Mouse (Mus musculus): ENCODE results near the gene Lax1. TPM values are rescaled to one million over a fixed set of nuclear protein-coding genes. Genes with fewer than 3 reads are reported as not detected.
"Not testable (repeated sequence)": the region's sequence is repeated elsewhere in the genome, so short reads cannot be mapped to it uniquely, and the experiment has no call there.

Lax1 gene
- polyA plus RNA-seq, 1 experiment from 2014 or later = not detected

- Histone ChIP-seq H3K4me1 (0 out of 2 replicates have a peak, but pooled peaks cover 8% of the 10 kb centered on the region), H3K9me3 (no peaks in the 10 kb centered on the region), H3K27me3 (no peaks in the 10 kb centered on the region), H3K36me3 (no peaks in the 10 kb centered on the region), H3K9ac (replicated peaks) (no peak overlapping the region), H3K4me3 (no peak overlapping the region), H3K27ac (replicated peaks) (no peak overlapping the region), H3K4me2 (replicated peaks) (no peak overlapping the region)
- WGBS = 41% methylated on average over 6 of the region's 6 CpGs
- ATAC-seq (replicated peaks) = no peak
Observed at GRCm38 (mm10) chr1:133711376-133711775, 21.5 kb upstream of the Lax1 start.

- H3K9ac ChIP-seq (replicated peaks) = no peak overlapping the region
- ATAC-seq (replicated peaks) = no peak
- no peak overlapping the region for H3K4me2 ChIP-seq (replicated peaks)
- H3K27ac ChIP-seq (replicated peaks) = no peak overlapping the region
- WGBS = 35% methylated on average over 6 of the region's 6 CpGs
- H3K36me3 ChIP-seq = no peaks in the 10 kb centered on the region
- no peaks in the 10 kb centered on the region for H3K9me3 ChIP-seq
- no peaks in the 10 kb centered on the region for H3K27me3 ChIP-seq
- H3K4me3 ChIP-seq = no peak overlapping the region
- H3K4me1 ChIP-seq = 0 out of 2 replicates have a peak, but pooled peaks cover 8% of the 10 kb centered on the region
Observed at GRCm38 (mm10) chr1:133710895-133711294, 21.0 kb upstream of the Lax1 start.

DNA sequence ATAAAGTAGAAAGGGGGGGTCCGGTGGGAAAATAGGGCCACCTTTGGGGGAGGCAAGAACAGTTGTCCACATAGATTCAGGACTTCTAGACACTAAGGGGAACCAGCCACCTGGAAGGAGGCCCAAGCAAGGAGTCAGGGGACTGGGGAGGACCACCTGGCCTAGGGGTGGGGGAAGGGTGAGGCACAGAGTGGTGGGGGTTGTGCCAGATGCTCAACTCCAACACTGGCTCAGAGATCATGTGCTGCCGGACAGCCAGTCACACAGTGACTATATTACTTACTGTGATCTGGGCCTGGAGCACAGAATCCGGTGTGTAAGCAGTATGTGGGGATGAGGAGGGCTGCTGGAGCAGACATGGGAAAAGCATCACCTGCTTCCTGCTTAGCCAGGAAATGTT, 19.4 kb upstream of the Lax1 start:
- Histone ChIP-seq H3K36me3 (no peaks in the 10 kb centered on the region), H3K4me1 (0 out of 2 replicates have a peak, but pooled peaks cover 8% of the 10 kb centered on the region), H3K4me3 (no peak overlapping the region), H3K9me3 (no peaks in the 10 kb centered on the region), H3K4me2 (replicated peaks) (no peak overlapping the region), H3K27me3 (no peaks in the 10 kb centered on the region), H3K9ac (replicated peaks) (no peak overlapping the region), H3K27ac (replicated peaks) (no peak overlapping the region)
- no peak for ATAC-seq (replicated peaks)
- 88% methylated on average over 3 of the region's 3 CpGs for WGBS

DNA sequence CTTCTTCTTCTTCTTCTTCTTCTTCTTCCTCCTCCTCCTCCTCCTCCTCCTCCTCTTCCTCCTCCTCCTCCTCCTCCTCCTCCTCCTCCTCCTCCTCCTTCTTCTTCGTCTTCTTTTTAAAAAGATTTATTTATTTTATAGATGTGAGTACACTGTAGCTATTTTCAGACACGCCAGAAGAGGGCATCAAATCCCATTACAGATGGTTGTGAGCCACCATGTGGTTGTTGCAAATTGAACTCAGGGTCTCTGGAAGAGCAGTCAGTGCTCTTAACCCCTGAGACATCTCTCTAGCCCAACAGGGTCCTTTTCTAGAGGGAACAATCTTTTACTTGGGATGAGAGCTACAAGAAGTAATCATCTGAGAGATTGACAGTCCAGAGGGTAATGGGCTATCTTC, 11.9 kb upstream of the Lax1 start:
- not testable (repeated sequence) for H3K27ac ChIP-seq (replicated peaks); H3K4me3 ChIP-seq; H3K4me1 ChIP-seq; H3K9ac ChIP-seq (replicated peaks); H3K9me3 ChIP-seq; ATAC-seq (replicated peaks); H3K36me3 ChIP-seq; H3K4me2 ChIP-seq (replicated peaks); H3K27me3 ChIP-seq
- whole genome bisulfite sequencing = 22% methylated on average over 1 of the region's 2 CpGs

DNA sequence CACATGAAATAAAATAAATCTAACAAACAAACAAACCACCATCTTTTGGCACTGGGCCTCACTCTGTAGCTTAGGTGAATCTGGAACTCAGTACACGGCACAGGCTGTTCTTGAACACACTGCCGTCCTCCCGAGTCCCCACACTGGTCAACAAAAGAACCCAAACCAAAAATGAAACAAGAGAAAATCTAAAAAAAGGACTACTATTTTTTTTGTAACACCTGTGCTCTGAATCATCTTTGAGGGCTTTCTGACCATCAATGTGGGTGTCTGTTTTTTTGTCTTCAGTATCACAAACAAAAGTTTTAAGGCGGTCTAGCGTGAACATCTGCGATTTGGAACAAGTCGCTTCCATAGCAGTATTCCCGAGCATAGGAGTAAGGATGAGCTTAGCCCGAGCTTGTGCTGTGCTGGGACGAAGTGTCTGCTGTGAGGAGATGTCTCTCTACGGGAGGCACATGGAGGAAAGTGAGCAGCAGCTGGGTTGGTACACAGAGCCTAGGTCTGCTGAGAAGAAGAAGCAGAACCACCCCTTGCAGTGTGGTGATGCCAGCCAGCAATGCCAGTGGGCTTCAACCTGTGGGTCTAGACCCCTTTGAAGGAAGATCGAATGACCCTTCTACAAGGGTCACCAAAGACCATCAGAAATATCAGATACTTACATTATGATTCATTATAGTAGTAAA, 8.2 kb upstream of the Lax1 start:
- H3K4me3 ChIP-seq = no peak overlapping the region
- H3K4me2 ChIP-seq (replicated peaks) = no peak overlapping the region
- H3K4me1 ChIP-seq = peaks cover 9% of the 10 kb centered on the region
- no peaks in the 10 kb centered on the region for H3K36me3 ChIP-seq
- 89% methylated on average over 12 of the region's 12 CpGs for WGBS
- H3K27ac ChIP-seq (replicated peaks) = no peak overlapping the region
- no peak for ATAC-seq (replicated peaks)
- no peak overlapping the region for H3K9ac ChIP-seq (replicated peaks)
- H3K9me3 ChIP-seq = no peaks in the 10 kb centered on the region
- no peaks in the 10 kb centered on the region for H3K27me3 ChIP-seq

GRCm38 (mm10) chr1:133695901-133696300, 6.0 kb upstream of the Lax1 start:
- H3K27me3 ChIP-seq = no peaks in the 10 kb centered on the region
- H3K4me3 ChIP-seq = no peak overlapping the region
- ATAC-seq (replicated peaks) = no peak
- H3K9ac ChIP-seq (replicated peaks) = no peak overlapping the region
- no peak overlapping the region for H3K4me2 ChIP-seq (replicated peaks)
- H3K27ac ChIP-seq (replicated peaks) = peak overlapping the region; percentile 48; the same call in 1 of the 2 replicates
- H3K9me3 ChIP-seq = no peaks in the 10 kb centered on the region
- peaks cover 9% of the 10 kb centered on the region for H3K4me1 ChIP-seq
- H3K36me3 ChIP-seq = no peaks in the 10 kb centered on the region
- WGBS = 11% methylated on average over 7 of the region's 7 CpGs

DNA sequence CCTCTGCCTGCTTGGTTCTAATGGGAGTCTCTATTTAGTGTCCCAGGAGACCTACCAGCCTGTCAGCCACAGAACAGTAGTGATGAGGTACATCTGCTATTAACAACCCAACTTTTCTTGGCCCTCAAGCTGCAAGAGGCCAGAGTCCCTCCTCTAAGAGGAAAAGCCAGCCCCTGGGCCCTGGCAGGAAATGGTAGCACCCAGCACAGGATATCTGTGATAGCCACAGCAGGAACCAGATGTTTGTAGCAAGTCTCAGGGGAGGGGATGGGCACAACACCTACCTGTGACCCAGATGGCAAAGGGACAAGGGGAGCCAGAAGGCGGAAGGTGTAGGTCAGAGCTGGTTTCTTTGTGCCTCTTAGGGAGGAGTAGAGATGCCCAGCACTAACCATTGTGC, 5.0 kb upstream of the Lax1 start:
- WGBS = 91% methylated on average over 1 of the region's 1 CpGs
- H3K27me3 ChIP-seq = no peaks in the 10 kb centered on the region
- no peaks in the 10 kb centered on the region for H3K9me3 ChIP-seq
- ATAC-seq (replicated peaks) = no peak
- H3K4me2 ChIP-seq (replicated peaks) = no peak overlapping the region
- no peaks in the 10 kb centered on the region for H3K36me3 ChIP-seq
- H3K4me1 ChIP-seq = peaks cover 9% of the 10 kb centered on the region
- no peak overlapping the region for H3K4me3 ChIP-seq
- no peak overlapping the region for H3K27ac ChIP-seq (replicated peaks)
- H3K9ac ChIP-seq (replicated peaks) = no peak overlapping the region

GRCm38 (mm10) chr1:133694301-133694700, 4.4 kb upstream of the Lax1 start:
- H3K4me3 ChIP-seq = no peak overlapping the region
- no peak for ATAC-seq (replicated peaks)
- H3K36me3 ChIP-seq = no peaks in the 10 kb centered on the region
- H3K4me1 ChIP-seq = peaks cover 9% of the 10 kb centered on the region
- no peaks in the 10 kb centered on the region for H3K27me3 ChIP-seq
- no peak overlapping the region for H3K9ac ChIP-seq (replicated peaks)
- H3K27ac ChIP-seq (replicated peaks) = no peak overlapping the region
- no peak overlapping the region for H3K4me2 ChIP-seq (replicated peaks)
- H3K9me3 ChIP-seq = no peaks in the 10 kb centered on the region
- WGBS = 14% methylated on average over 1 of the region's 1 CpGs

DNA sequence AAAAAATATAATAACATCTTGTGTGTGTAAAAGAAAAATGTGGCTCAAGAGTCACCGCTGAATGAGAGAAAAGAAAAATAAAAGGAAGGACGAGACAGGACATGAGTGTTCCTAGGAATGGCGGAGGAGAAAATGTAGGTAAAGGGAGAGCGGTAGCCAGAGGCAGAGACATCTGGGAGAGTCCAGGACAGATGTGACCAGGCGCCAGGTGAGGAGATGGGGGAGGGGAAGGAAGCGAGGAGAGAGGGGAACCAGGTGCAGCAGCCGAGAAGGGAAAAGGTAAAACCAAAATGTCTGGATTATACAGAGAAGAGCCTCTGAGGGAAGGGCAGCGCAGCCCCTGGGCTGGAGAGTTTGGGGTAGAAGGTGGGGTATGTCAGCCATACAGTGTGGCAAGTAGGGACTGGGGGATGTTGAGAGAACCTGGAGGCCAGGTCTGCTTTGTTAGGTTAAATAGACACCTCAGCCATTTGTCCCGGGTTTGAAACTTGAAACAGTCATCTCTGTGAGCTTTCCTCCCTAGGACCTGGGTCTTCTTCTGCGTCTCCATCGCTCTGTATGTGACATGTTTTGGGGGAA, 3.7 kb upstream of the Lax1 start:
- H3K9me3 ChIP-seq = no peaks in the 10 kb centered on the region
- H3K4me1 ChIP-seq = peaks cover 9% of the 10 kb centered on the region
- H3K36me3 ChIP-seq = no peaks in the 10 kb centered on the region
- no peak overlapping the region for H3K9ac ChIP-seq (replicated peaks)
- H3K27me3 ChIP-seq = no peaks in the 10 kb centered on the region
- WGBS = 69% methylated on average over 11 of the region's 11 CpGs
- ATAC-seq (replicated peaks) = no peak
- no peak overlapping the region for H3K4me2 ChIP-seq (replicated peaks)
- H3K27ac ChIP-seq (replicated peaks) = no peak overlapping the region
- H3K4me3 ChIP-seq = no peak overlapping the region

DNA sequence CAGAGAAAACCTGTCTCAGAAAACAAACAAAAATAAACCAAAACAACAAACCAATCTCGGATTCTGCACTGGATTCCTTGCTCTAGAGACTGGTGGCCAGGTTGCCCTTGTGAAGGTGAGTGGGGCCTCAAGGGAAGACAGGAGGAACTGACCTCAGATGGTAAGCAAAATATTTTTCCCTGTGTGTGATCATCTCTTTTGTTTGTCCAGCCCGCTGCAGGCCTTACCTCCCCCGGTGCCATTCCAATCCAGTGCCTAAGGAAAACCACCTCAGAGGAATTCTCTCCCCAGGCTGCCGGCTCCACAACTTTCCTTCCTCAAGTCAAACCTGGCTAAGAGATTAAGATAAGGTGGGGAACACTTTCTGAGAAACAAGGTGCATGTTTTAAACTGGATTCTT, 2.3 kb upstream of the Lax1 start:
- H3K4me3 ChIP-seq = no peak overlapping the region
- H3K9me3 ChIP-seq = no peaks in the 10 kb centered on the region
- H3K4me2 ChIP-seq (replicated peaks) = no peak overlapping the region
- 41% methylated on average over 4 of the region's 4 CpGs for whole genome bisulfite sequencing
- ATAC-seq (replicated peaks) = no peak
- H3K36me3 ChIP-seq = no peaks in the 10 kb centered on the region
- H3K27ac ChIP-seq (replicated peaks) = no peak overlapping the region
- peaks cover 9% of the 10 kb centered on the region for H3K4me1 ChIP-seq
- H3K27me3 ChIP-seq = no peaks in the 10 kb centered on the region
- no peak overlapping the region for H3K9ac ChIP-seq (replicated peaks)

- WGBS = 92% methylated on average over 6 of the region's 6 CpGs
Observed at GRCm38 (mm10) chr1:133691046-133691445, 1.1 kb upstream of the Lax1 start.

GRCm38 (mm10) chr1:133688301-133688700, 1.6 kb downstream of the Lax1 start:
- no peaks in the 10 kb centered on the region for H3K27me3 ChIP-seq
- H3K4me1 ChIP-seq = no peaks in the 10 kb centered on the region
- no peaks in the 10 kb centered on the region for H3K9me3 ChIP-seq
- 81% methylated on average over 7 of the region's 7 CpGs for WGBS
- H3K27ac ChIP-seq (replicated peaks) = no peak overlapping the region
- no peak overlapping the region for H3K9ac ChIP-seq (replicated peaks)
- H3K36me3 ChIP-seq = no peaks in the 10 kb centered on the region
- no peak for ATAC-seq (replicated peaks)
- H3K4me3 ChIP-seq = no peak overlapping the region
- no peak overlapping the region for H3K4me2 ChIP-seq (replicated peaks)

More at GRCm38 (mm10) chr1:133691046-133691445, 1.1 kb upstream of the Lax1 start:
- no peak overlapping the region for H3K9ac ChIP-seq (replicated peaks)
- no peaks in the 10 kb centered on the region for H3K9me3 ChIP-seq
- H3K36me3 ChIP-seq = no peaks in the 10 kb centered on the region
- H3K4me1 ChIP-seq = peaks cover 7% of the 10 kb centered on the region
- no peak overlapping the region for H3K4me2 ChIP-seq (replicated peaks)
- no peak overlapping the region for H3K4me3 ChIP-seq
- no peak for ATAC-seq (replicated peaks)
- H3K27ac ChIP-seq (replicated peaks) = no peak overlapping the region
- H3K27me3 ChIP-seq = no peaks in the 10 kb centered on the region

All from forebrain, embryonic 15.5 days (tissue).